Mouse (Mus musculus): ENCODE measurements around the gene Dctd.

Dctd gene

DNA sequence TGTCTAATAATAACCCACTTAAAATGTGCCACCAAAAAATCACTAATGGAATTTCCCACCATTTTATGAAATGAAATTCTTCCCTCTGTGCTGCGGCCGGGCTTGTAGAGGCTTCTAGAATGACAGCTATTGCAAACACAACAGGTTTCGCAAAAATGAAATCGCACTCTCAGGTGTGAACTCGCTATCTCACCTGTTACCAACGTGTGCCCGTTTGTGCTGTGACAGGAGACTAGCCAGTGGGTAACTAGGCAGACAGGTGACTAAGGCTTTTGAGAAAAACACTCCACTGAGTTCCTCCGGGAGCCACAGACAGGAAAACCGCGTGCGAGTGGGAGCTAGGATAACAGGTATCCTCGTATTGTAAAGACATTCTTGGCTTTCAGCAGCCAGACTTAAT, at the start of gene Dctd:
Dctd (plus strand) TSS at position 301 of the 400 bp plus-strand sequence.
- no peak for DNase-seq (ENCODE audit: low spot score)

DNA sequence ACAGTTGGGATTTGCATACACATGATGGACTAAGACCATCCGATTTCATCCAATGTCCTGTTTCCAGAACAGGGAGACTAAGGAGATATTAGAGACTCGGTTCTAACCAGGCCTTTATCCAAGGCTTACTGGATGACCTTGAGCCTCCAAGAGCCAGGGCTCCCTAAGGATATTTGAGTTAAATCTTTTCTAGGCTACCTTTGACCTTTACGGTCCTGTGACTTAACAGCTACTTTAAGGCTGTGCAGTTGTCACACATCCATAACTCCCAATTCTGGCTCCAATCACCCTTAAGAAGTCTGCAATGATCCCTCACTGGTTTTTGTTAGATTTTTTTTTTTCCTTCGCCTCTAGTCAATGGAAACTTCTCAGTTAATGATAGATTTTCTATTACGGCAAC, 45.3 kb upstream of the Dctd start:
- no peak for DNase-seq (ENCODE audit: low spot score)

GRCm38 (mm10) chr8:48063526-48064072, 35.3 kb upstream of the Dctd start:
- DNase-seq (ENCODE audit: low spot score): no peak

- no peak for DNase-seq (ENCODE audit: low spot score)
Measured at GRCm38 (mm10) chr8:48074149-48074548, 24.7 kb upstream of the Dctd start.

DNA sequence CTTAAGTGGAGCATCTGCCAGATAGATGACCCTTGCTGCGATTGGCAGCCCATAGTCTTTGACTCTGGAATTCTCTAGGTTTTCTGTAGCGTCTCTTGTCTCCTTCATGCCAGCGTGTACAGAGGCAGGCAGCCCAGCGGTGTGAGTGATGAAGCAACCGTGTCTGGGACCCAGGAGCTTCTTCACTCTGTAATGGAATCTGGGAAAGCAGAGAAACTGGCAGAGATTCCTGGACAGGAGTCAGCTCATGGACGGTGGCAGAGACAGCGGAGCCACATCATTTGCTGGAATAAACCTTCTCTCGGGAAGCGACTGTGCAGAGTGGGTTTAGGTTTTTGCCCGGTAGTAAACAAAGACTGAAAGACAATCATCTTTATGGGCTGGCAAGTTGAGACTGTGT, 16.5 kb upstream of the Dctd start:
- no peak for DNase-seq (ENCODE audit: low spot score)

GRCm38 (mm10) chr8:48090661-48091060, 8.2 kb upstream of the Dctd start:
- DNase-seq (ENCODE audit: low spot score): no peak

DNA sequence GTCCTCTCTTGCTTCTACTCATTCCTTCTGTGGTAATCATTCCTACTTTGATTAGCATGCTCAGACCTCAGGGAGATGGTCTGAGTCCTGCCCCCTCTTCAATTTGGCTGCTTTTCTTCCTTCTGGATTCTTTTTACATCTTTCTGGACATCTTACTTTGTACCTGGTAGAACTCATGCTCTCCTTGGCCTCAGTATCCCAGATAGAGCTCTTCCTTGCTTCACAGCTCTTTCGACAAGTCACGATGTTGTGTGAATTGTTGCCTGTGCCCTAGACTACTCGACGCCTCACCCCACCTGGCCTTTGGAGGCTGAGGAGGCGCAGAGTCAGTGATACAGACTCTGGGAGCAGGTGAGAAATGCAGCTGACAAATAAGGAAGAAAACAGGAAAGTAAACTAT, 3.5 kb upstream of the Dctd start:
- no peak for DNase-seq (ENCODE audit: low spot score)

DNA sequence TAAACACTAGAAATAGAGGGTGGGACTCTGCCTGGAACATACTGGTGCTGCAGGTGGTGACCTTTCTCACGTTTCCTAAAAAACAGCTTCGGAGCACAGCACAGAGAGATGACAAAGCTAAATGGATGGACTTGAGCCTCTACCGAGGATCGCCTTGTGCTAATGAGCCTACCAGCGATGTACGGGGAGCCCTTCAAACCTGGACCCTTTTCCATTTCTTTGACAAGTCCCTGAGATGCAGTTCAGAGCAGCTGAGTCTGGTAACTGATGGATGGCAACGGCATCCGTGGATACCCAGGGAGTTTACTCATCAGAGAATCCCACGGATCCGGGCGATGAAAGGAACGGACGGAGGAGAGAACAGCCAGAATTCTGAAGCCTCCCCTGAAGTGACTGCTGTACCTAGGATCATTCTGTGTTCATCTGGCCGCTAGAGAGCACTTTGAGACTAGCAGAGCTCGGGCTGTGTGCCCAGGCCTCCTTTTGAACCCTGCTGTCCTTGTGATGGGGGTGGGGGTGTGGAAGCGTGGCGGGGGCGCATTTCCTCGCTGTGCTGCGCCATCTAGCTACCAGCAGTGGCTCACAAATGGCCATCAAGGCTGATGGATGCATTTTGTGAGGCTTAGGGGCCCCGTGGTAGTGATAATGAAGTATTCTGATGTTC, 1.6 kb upstream of the Dctd start:
- DNase-seq (ENCODE audit: low spot score): peak; percentile 79

DNA sequence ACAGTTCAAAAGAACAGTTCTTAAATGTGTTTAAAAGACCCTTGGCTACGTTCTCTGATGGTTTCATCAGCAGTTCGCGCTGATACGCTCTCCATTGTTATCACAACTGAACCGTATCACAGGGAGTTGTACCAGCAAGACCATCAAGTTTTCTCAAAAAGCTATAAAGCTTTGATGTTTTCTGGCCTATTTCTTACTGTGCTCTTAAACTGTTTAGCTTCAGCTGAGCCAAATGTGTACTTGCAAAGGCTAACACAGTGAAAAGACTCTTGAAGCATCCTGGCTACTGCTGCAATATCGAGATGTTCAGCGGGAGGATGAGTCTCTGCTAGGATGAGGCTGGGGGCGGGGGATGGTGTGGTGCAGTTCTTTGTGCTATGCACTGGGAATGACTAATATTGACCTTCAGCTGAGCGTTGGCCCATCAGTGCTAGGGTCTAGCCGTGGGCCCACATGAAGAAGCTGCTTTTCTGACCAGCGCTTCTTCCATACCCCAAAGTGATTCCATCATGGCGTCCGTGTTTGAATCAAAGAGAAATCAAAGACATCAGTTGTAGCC, 732 bp upstream of the Dctd start:
- no peak for DNase-seq (ENCODE audit: low spot score)

- DNase-seq (ENCODE audit: low spot score): no peak
Measured at GRCm38 (mm10) chr8:48100100-48100787, 1.4 kb downstream of the Dctd start.

- DNase-seq (ENCODE audit: low spot score): no peak
Measured at GRCm38 (mm10) chr8:48109373-48109855, 10.5 kb downstream of the Dctd start.

DNA sequence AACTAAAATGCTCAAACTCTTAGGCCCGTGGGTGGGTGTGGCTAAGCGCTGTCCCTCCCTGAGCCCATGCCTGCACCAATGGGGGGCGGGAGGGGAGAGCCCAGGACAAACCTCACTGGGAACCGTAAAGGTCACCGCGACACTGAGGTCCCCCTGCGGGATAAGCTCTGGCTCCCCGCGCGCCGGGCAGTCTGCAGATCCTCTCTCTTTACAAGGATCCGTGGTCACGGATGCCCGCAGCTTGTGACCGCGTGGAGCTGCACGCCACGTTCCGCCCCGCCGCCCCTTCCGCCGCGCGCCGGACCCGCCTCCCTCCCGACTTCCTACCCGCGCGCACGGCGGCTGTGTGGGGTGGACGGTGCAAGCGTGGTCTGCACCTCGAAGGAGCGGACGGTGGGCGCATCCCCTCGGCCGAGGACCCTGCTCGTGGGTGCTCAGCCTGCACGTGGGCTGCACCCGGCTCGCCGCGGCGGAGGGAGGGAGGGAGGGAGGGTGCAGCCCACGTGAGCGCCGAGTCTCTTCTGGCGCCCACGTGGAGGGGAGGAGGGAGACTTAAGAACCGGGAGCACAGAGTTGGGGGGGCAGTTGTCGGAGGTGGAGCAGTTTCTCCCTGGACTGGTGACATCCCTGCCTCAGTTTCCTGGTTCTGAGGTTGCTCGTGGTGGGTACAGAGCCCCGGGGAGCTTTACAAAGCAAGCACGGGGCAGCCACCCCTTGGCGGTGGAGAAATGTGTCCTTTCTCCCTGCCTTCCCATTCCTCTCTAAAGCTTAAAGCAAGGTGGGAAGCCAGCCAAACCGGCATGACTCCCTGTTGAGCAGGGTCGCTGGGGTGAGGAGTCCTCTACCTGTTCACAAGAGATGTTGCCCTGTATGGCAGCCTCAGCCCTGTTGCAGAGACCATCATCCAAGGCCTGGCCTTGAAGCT, 11.2 kb downstream of the Dctd start:
- DNase-seq (ENCODE audit: low spot score): peak; percentile 74

DNA sequence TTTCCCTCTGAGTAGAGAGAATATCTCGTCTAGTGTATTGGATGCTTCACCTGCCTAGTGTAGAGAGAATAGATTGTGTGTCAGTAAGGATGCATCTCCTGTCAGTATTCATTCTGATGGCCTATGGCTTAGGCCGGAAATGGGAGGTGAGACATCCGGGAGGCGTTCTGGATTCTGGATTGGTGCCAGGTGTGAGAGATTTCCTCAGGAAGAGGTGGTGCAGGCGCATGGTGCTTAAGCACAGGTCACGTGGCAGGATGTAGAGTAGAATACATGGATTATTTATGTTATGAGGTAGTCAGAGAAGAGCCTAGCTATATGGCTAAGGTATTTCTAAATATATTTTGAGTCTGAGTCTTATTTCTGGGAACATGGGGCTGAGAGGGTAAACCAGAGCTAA, 15.7 kb downstream of the Dctd start:
- DNase-seq (ENCODE audit: low spot score): no peak

DNA sequence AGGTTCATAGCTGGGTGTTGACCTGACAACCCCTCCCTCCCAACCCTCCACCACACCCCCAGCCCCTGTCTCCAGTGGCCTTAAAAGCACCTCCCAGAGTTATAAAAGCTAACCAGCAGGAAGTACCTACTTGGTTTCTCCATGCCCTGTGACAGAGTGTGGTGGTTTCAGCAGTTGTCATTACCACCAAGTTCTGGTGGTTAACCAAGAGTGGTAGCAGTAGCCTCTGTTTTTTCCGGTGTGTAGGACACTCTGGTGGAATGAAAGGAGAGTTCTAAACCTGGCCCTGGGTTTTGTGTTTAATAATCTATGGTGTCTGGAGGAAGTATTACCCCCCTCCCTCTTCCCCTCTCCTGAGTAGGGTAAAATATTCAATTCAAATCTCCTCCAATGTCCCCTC, 24.1 kb downstream of the Dctd start:
- no peak for DNase-seq (ENCODE audit: low spot score)

- no peak for DNase-seq (ENCODE audit: low spot score)
Measured at GRCm38 (mm10) chr8:48124857-48125256, 26.0 kb downstream of the Dctd start.

- no peak for DNase-seq (ENCODE audit: low spot score)
Measured at GRCm38 (mm10) chr8:48126954-48127353, 28.1 kb downstream of the Dctd start.

DNA sequence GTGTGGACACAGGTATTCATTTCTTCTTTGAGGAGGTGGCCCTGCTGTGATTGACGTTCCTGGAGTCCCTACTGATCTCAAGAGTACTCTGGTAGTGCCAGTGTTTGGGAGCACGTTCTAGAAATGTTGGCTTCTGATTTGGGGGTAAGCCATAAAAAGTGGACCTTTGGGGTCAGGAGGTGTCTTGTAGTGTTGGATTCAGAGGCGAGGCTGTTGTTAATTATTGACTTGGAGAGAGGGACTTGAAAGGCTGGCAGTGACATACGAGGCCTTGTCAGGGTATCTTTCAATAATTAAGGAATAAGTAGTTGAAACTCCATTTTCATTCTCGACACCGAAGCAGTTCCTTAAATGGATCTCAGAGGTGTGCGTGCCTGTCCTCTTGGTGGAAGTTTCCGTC, 31.4 kb downstream of the Dctd start:
- no peak for DNase-seq (ENCODE audit: low spot score)

GRCm38 (mm10) chr8:48133321-48133720, 34.4 kb downstream of the Dctd start:
- DNase-seq (ENCODE audit: low spot score): no peak

- DNase-seq (ENCODE audit: low spot score): no peak
Measured at GRCm38 (mm10) chr8:48136804-48137650, 38.1 kb downstream of the Dctd start.

DNA sequence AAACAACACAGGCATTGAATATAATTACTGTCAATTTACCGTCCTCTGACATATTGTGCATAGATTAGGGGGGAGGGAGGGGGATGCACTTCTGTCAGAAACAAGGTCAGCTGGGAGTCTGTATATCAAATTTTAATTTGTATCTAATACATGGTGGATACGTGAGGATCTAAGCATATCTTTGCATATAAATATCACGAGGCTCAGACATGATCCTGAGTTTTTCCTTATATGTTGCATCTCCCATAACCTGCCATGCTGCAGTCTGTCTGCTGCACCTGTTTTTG, 38.7 kb downstream of the Dctd start:
- no peak for DNase-seq (ENCODE audit: low spot score)

- no peak for DNase-seq (ENCODE audit: low spot score)
Measured at GRCm38 (mm10) chr8:48141023-48141422, 42.1 kb downstream of the Dctd start.

Measured in ovary, postnatal 36 days (tissue).